Mouse (Mus musculus) testis, adult 2 months (tissue): ENCODE data around the gene Setdb1. TPM values are rescaled to one million over a fixed set of nuclear protein-coding genes. Genes with fewer than 3 reads are reported as not detected.
A peak's percentile ranks its signal among the peaks of the same experiment; 100 is the strongest.

Experiments used
- H3K27ac ChIP-seq: fragments of 200-500 bp; 2 replicates; pipeline ENCODE4 v1.5.1; 2012; ENCODE audit warnings: low read depth, low read length; ENCODE audit not compliant: control insufficient read depth, insufficient read depth
- H3K27me3 ChIP-seq: fragments of 200-500 bp; 2 replicates; pipeline ENCODE4 v1.6.1; 2012; ENCODE audit warnings: mild to moderate bottlenecking, low read length, moderate library complexity; ENCODE audit not compliant: control insufficient read depth, insufficient read depth
- H3K36me3 ChIP-seq: fragments of 200-500 bp; 2 replicates; pipeline ENCODE4 v1.6.1; 2012; ENCODE audit warnings: mild to moderate bottlenecking, low read length; ENCODE audit not compliant: control insufficient read depth, insufficient read depth
- H3K4me1 ChIP-seq: fragments of 200-500 bp; 2 replicates; pipeline ENCODE4 v1.6.1; 2012; ENCODE audit warnings: low read length; ENCODE audit not compliant: control insufficient read depth, insufficient read depth
- H3K4me3 ChIP-seq: fragments of 200-500 bp; 2 replicates; pipeline ENCODE4 v1.5.1; 2012; ENCODE audit warnings: low read depth, mild to moderate bottlenecking, low read length, moderate library complexity, mixed read lengths; ENCODE audit not compliant: control insufficient read depth
- CTCF ChIP-seq: fragments of 200-500 bp; IDR thresholded peaks from 2 replicates; pipeline ENCODE4 v1.5.1; 2012; ENCODE audit warnings: low read depth, mild to moderate bottlenecking, inconsistent platforms, low read length, moderate library complexity; ENCODE audit not compliant: control insufficient read depth, insufficient read depth, insufficient replicate concordance
- POLR2A ChIP-seq: fragments of 200-500 bp; IDR thresholded peaks from 2 replicates; pipeline ENCODE4 v1.6.1; 2012; ENCODE audit warnings: low read depth, mild to moderate bottlenecking, inconsistent platforms, low read length, moderate library complexity; ENCODE audit not compliant: control insufficient read depth
- polyA plus RNA-seq: library from polyadenylated mRNA; depleted of rRNA; stranded (reverse); fragments of >200 nt; gene quantifications from 2 replicates; pipeline ENCODE4 v1.2.3, GENCODE M21; 2012

The Setdb1 gene
- polyA plus RNA-seq, 1 experiment = 24.3 TPM

- H3K36me3 ChIP-seq = no peaks in the 10 kb centered on the region; the same call in none of the 2 replicates
- H3K4me3 ChIP-seq = no peak overlapping the region
- TF ChIP-seq POLR2A = no peak
- no peak for TF ChIP-seq CTCF
- H3K27me3 ChIP-seq = no peaks in the 10 kb centered on the region
- H3K27ac ChIP-seq = no peak overlapping the region
- H3K4me1 ChIP-seq = no peaks in the 10 kb centered on the region
Measured at GRCm38 (mm10) chr3:95289419-95289818, 67.6 kb downstream of the Setdb1 start.

GRCm38 (mm10) chr3:95287541-95287940 lies 69.5 kb downstream of the Setdb1 start:
- H3K4me1 ChIP-seq = peaks cover 3% of the 10 kb centered on the region
- no peak overlapping the region for H3K27ac ChIP-seq
- TF ChIP-seq CTCF (no peak), POLR2A (no peak)
- no peak overlapping the region for H3K4me3 ChIP-seq
- H3K27me3 ChIP-seq = no peaks in the 10 kb centered on the region
- no peaks in the 10 kb centered on the region; the same call in none of the 2 replicates for H3K36me3 ChIP-seq

GRCm38 (mm10) chr3:95286510-95286909 lies 70.5 kb downstream of the Setdb1 start:
- Histone ChIP-seq H3K4me3 (no peak overlapping the region), H3K36me3 (no peaks in the 10 kb centered on the region; the same call in none of the 2 replicates), H3K27me3 (no peaks in the 10 kb centered on the region), H3K4me1 (peaks cover 6% of the 10 kb centered on the region), H3K27ac (no peak overlapping the region)
- TF ChIP-seq POLR2A (no peak), CTCF (no peak)

- no peaks in the 10 kb centered on the region; the same call in none of the 2 replicates for H3K36me3 ChIP-seq
- H3K27ac ChIP-seq = no peak overlapping the region
- no peaks in the 10 kb centered on the region for H3K27me3 ChIP-seq
- H3K4me3 ChIP-seq = no peak overlapping the region
- peaks cover 6% of the 10 kb centered on the region for H3K4me1 ChIP-seq
- no peak for TF ChIP-seq POLR2A
- no peak for TF ChIP-seq CTCF
Measured at GRCm38 (mm10) chr3:95286011-95286410, 71.0 kb downstream of the Setdb1 start.

GRCm38 (mm10) chr3:95285390-95285789 lies 71.6 kb downstream of the Setdb1 start:
- H3K27ac ChIP-seq = no peak overlapping the region
- H3K27me3 ChIP-seq = no peaks in the 10 kb centered on the region
- H3K4me3 ChIP-seq = no peak overlapping the region
- TF ChIP-seq POLR2A (no peak), CTCF (no peak)
- H3K36me3 ChIP-seq = no peaks in the 10 kb centered on the region; the same call in none of the 2 replicates
- H3K4me1 ChIP-seq = peaks cover 9% of the 10 kb centered on the region

GRCm38 (mm10) chr3:95284501-95285281 lies 72.3 kb downstream of the Setdb1 start:
- H3K36me3 ChIP-seq = no peaks in the 10 kb centered on the region; the same call in none of the 2 replicates
- H3K4me1 ChIP-seq = peaks cover 9% of the 10 kb centered on the region
- no peak overlapping the region for H3K27ac ChIP-seq
- no peaks in the 10 kb centered on the region for H3K27me3 ChIP-seq
- no peak for TF ChIP-seq CTCF
- TF ChIP-seq POLR2A = no peak
- no peak overlapping the region; the same call in 1 of the 2 replicates for H3K4me3 ChIP-seq

GRCm38 (mm10) chr3:95284062-95284461 lies 72.9 kb downstream of the Setdb1 start:
- Histone ChIP-seq H3K27ac (peak overlapping the region; percentile 96), H3K4me3 (peak overlapping the region; percentile 98), H3K36me3 (no peaks in the 10 kb centered on the region; the same call in none of the 2 replicates), H3K4me1 (peaks cover 9% of the 10 kb centered on the region), H3K27me3 (no peaks in the 10 kb centered on the region)
- TF ChIP-seq CTCF (no peak), POLR2A (no peak)
